Mouse (Mus musculus) liver, embryonic 16.5 days (tissue): ENCODE data around the gene Syde2. TPM values are rescaled to one million over a fixed set of nuclear protein-coding genes. Genes with fewer than 3 reads are reported as not detected.

Experiments
- ATAC-seq: fragments of 200-750 bp; cut with Nextera tagmentation; 2 replicates; pipeline ENCODE4 v1.8.0; 2017; ENCODE audit warnings: low read depth, mild to moderate bottlenecking, moderate number of reproducible peaks, moderate library complexity
- H3K27ac ChIP-seq: fragments of 300-500 bp; sonication (generic); 2 replicates; pipeline ENCODE4 v1.5.1; 2014; ENCODE audit warnings: mild to moderate bottlenecking, low read length
- H3K27me3 ChIP-seq: fragments of 300-500 bp; sonication (generic); 2 replicates; pipeline ENCODE4 v1.6.1; 2014; ENCODE audit warnings: low read depth, low read length, mixed read lengths; ENCODE audit not compliant: control insufficient read depth, insufficient read depth
- H3K36me3 ChIP-seq: fragments of 300-500 bp; sonication (generic); 2 replicates; pipeline ENCODE4 v1.6.1; 2014; ENCODE audit warnings: mild to moderate bottlenecking; ENCODE audit not compliant: control insufficient read depth, insufficient read depth
- H3K4me1 ChIP-seq: fragments of 300-500 bp; sonication (generic); 2 replicates; pipeline ENCODE4 v1.6.1; 2014; ENCODE audit warnings: low read depth, low read length, mixed read lengths; ENCODE audit not compliant: control insufficient read depth
- H3K4me2 ChIP-seq: fragments of 300-500 bp; sonication (generic); 2 replicates; pipeline ENCODE4 v1.6.1; 2014; ENCODE audit warnings: low read depth, low read length, mixed read lengths
- H3K4me3 ChIP-seq: fragments of 300-500 bp; sonication (generic); 2 replicates; pipeline ENCODE4 v1.5.1; 2014; ENCODE audit warnings: low read depth, mild to moderate bottlenecking, low read length
- H3K9ac ChIP-seq: fragments of 300-500 bp; sonication (generic); 2 replicates; pipeline ENCODE4 v1.6.1; 2014; ENCODE audit warnings: low read depth, low read length
- H3K9me3 ChIP-seq: fragments of 300-500 bp; sonication (generic); replicated peaks from 2 replicates; pipeline ENCODE4 v1.6.1; 2016; ENCODE audit warnings: low read length; ENCODE audit not compliant: control insufficient read depth
- WGBS: fragments of 180-500 bp; shearing (Covaris S2); extraction: QIAGEN DNeasy Blood & Tissue Kit; methylation state at CpG from one replicate; pipeline ENCODE4 v1.1.7; 2014; ENCODE audit not compliant: insufficient replicate concordance; 5-methylcytosine and 5-hydroxymethylcytosine counted together
- polyA plus RNA-seq: library from polyadenylated mRNA; unstranded; fragments of >200 nt; fragmentation: Nextera tagmentation; extraction: Ambion mirVana; gene quantifications from 2 replicates; pipeline ENCODE4 v1.2.1, GENCODE M21; 2015

The Syde2 gene
- polyA plus RNA-seq, 1 experiment from 2014 or later = 0.44 TPM

DNA sequence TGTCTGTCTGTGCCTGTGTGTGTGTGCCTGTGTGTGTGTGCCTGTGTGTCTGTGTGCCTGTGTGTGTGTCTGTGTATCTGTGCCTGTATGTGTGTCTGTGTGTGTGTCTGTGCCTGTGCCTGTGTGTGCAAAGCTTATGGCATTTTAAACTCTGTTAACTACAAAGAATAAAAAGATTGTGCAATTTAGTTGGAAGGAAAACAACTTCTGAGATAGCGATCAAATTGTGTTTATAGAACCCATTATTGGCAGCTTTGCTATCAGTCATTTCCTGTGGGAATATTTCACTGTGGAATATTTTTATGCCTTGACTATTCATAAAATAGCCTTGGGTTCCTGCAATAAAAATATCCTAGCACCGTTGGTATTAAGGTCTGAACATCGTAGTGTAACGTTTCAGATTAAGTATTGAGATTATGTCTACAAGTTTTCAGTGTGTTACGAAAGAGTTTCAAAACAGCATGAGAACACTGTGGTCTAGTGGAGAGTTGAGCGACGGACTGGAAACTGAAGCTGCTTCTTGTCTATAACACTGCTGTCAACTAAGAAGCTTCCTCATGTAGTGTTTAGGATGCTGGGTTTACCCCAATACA, 2.2 kb upstream of the Syde2 start:
- Histone ChIP-seq H3K4me2 (no peak overlapping the region), H3K27me3 (peaks cover 30% of the 10 kb centered on the region)

DNA sequence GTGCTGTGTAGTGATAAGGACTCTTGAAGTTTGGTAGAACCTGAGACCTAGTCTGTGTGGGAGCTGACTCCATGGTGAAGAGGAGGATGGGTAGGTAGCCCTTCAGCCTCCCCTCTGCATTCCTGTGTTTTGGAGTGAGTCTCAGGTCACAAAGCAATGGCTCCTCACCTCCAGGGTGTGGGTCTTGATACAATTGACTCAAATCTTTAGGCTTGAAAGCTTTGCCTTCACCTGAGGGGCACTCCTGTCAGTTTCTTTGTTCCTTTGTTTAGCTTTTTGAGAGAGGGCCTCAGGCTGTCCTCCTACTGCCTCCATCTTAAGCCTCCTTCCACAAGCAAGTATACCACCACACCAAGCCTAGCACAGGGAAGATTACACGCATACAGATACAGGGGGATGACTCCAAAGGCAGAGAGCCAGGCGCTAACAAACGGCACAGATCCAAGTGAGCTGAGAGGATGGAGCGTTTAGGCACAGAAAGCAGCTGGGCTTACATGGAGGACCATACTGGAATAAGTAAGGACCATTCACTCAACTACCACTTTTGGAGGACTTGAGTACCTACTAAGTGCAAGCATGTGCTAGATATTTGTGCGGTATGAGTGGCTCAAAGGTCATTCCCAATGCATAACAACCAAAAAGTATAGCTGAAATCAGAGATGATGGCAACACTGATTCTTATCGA, 1.2 kb upstream of the Syde2 start:
- Histone ChIP-seq H3K27ac (no peak overlapping the region), H3K4me3 (no peak overlapping the region), H3K4me2 (no peak overlapping the region), H3K9me3 (no peaks in the 10 kb centered on the region), H3K9ac (no peak overlapping the region), H3K36me3 (no peaks in the 10 kb centered on the region), H3K4me1 (peaks cover 2% of the 10 kb centered on the region; the same call in 1 of the 2 replicates), H3K27me3 (peaks cover 30% of the 10 kb centered on the region)
- no peak for ATAC-seq
- 63% methylated on average over 6 of the region's 6 CpGs for WGBS

More for the DNA sequence above, 2.2 kb upstream of the Syde2 start:
- ATAC-seq = no peak
- WGBS = 49% methylated on average over 7 of the region's 7 CpGs
- Histone ChIP-seq H3K4me1 (peaks cover 2% of the 10 kb centered on the region; the same call in 1 of the 2 replicates), H3K27ac (no peak overlapping the region), H3K9me3 (no peaks in the 10 kb centered on the region), H3K4me3 (no peak overlapping the region), H3K9ac (no peak overlapping the region), H3K36me3 (no peaks in the 10 kb centered on the region)

DNA sequence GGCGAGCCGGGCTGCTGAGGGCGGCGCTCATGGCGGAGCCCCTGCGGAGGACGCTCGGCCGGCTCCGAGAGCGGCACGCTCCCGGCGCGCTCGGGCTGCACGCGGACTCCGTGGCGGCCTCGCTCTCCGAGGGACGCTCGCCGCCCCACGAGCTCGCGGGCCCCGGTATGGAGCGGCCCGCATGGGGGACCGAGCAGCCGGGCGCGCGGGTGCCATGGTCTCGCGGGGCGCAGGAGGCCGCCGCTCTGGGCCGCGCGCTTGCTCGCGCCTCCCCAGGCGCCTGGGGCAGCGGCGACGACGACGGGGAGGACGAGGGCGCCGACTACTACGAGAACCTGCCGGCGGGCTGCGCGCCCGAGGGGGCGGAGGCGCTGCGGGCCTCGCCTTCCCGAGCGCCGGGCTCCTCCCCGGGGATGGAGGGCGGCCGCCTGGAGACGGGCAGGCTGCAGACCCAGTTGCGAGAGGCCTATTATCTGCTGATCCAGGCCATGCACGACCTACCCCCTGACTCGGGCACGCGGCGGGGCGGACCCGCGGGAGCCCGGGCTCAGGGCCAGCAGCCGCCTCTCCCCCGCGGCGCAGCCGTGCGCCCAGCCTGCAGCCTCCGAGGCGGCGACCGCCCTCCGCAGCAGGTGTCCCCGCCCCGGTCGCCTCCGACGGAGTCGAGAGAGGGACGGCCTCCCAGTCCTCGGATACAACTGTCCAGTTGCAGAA, 457 bp downstream of the Syde2 start:
- peak; percentile 86 for ATAC-seq
- H3K4me3 ChIP-seq = peak overlapping the region; percentile 61
- peak overlapping the region; percentile 58 for H3K9ac ChIP-seq
- WGBS = under 1% methylated on average over 89 of the region's 101 CpGs
- peak overlapping the region; percentile 87 for H3K27ac ChIP-seq
- H3K9me3 ChIP-seq = no peaks in the 10 kb centered on the region
- peaks cover 2% of the 10 kb centered on the region; the same call in 1 of the 2 replicates for H3K4me1 ChIP-seq
- no peaks in the 10 kb centered on the region for H3K36me3 ChIP-seq
- H3K4me2 ChIP-seq = peak overlapping the region; percentile 68
- H3K27me3 ChIP-seq = peaks cover 30% of the 10 kb centered on the region

DNA sequence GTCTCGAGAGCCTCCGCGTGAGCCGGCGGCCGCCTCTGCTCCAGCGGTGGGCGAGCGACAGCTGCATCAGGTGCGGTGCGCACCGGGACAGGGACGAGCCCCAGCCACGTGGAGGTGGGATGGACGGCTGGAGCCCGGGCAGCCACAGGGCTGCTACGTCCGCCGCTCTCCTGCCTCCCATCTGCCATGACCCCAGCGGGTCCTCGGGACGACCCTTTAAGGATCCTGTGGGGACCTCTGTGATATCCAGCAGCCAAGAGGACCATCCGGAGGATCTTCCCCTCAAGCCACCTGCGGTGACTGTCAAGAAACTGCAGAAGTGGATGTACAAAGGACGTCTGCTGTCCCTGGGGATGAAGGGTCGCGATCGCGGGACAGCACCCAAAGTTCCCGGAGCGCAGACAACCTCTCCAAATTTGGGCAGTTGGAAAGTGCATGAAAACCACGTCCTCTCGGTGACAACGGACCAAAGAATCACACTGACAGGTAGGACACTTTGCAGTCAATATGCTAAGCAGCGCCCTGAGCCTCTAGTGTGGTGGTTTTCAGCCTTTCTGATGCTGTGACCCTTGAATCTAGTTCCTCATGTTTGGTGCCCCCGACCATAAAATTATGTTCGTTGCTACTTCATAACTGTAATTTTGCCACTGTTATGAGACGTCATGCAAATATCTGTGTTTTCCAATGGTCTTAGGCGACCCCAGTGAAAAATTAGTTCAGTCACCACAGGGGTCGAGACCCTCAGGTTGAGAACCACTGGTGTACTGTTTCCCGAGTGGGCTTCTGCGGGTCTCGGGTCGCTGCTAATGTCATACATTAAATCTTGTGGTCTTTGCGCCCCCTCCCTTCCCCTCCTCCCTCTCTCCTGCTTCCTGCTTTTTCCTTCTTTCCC, 1.3 kb downstream of the Syde2 start:
- peaks cover 30% of the 10 kb centered on the region for H3K27me3 ChIP-seq

DNA sequence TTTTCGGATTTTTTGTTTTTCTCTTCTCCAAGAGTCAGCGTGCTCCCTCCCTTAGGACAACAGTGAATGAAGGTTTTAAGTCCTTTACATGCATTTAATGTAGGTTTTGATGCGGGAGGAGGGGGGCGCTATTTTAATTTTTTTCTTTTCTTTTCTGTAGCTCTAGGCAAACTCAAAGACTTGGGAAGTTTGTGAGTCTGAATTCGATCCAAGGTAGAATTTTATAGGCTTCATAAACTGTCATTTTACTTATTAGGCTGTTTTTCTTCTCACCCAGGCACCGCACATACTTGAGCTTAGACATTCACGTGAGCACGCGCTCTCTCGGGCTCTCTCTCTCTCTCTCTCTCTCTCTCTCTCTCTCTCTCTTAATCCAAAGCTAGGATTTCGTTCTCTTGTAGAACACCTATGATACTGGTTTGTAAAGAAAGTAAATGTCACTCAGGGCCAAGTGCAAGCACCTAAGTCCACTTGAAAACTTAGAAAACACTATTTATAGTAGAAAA, 2.0 kb downstream of the Syde2 start:
- Histone ChIP-seq H3K27me3 (peaks cover 30% of the 10 kb centered on the region), H3K4me3 (peak overlapping the region; percentile 61), H3K9ac (no peak overlapping the region; the same call in 1 of the 2 replicates), H3K4me2 (peak overlapping the region; percentile 68), H3K4me1 (peaks cover 2% of the 10 kb centered on the region; the same call in 1 of the 2 replicates), H3K27ac (no peak overlapping the region), H3K36me3 (no peaks in the 10 kb centered on the region), H3K9me3 (no peaks in the 10 kb centered on the region)
- WGBS = 14% methylated on average over 11 of the region's 11 CpGs
- ATAC-seq = no peak

More for the DNA sequence above, 1.3 kb downstream of the Syde2 start:
- Histone ChIP-seq H3K27ac (peak overlapping the region; percentile 57), H3K4me3 (peak overlapping the region; percentile 61), H3K9ac (peak overlapping the region; percentile 45), H3K36me3 (no peaks in the 10 kb centered on the region), H3K9me3 (no peaks in the 10 kb centered on the region), H3K4me1 (peaks cover 2% of the 10 kb centered on the region; the same call in 1 of the 2 replicates), H3K4me2 (peak overlapping the region; percentile 68)
- no peak for ATAC-seq
- 1% methylated on average over 45 of the region's 45 CpGs for WGBS

DNA sequence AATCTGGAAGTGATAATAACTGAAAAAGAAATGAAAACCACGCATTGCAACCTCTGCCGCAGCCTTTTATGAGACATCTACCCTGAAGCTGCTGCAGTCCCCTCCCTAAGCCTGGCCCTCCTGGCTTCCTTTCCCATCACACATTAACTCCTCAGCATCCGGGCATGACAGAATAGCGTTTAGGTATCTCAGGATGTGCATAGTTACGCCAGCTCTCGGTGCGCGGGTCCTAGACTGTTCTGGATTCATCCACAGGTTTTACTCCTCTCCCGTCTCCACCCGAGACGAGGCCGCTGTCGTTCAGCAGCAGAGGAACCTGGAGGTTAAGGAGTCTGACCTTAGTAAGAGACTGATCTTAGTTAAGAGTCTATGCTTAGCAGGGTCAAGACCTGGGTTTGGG, 3.5 kb downstream of the Syde2 start:
- Histone ChIP-seq H3K9ac (no peak overlapping the region), H3K27ac (no peak overlapping the region), H3K27me3 (peaks cover 30% of the 10 kb centered on the region), H3K4me3 (no peak overlapping the region), H3K4me2 (no peak overlapping the region), H3K4me1 (peaks cover under 1% of the 10 kb centered on the region; the same call in 1 of the 2 replicates), H3K9me3 (no peaks in the 10 kb centered on the region), H3K36me3 (no peaks in the 10 kb centered on the region)
- no peak for ATAC-seq
- WGBS = 75% methylated on average over 13 of the region's 13 CpGs

DNA sequence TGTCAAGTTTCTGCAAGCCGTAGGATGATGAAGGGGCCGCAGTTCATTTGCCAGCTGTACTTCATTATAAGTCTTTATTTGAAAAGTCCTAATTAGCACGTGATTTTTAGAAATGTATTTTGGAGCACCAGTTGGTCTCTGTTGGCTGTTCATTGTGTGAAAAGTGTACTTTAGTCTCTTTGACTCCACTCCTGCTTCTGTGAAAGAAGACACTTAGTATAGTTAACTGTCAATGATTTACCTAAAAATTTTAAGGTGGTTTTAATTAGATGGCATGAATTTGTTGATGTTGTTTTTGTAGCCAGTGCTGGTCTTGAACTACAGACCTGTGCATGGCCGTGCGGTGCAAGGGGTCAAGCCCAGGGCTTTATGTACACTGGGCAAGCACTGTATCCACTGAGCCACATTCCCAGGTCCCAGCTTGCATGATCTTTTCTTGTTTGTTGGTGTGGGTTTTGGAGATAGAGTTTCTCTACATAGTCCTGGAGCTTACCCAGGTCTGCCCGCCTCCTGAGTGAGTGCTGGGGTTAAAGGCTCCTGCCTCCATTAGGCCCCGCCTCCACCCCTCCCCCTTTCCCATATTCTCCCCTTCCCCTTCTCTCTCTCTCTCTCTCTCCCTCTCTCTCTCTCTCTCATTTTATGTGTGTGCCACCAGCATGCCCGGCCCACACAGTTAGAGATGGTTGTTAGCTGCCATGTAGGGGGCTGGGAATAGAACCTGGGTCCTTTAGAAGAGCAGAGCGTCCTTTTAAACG, 4.5 kb downstream of the Syde2 start:
- Histone ChIP-seq H3K36me3 (no peaks in the 10 kb centered on the region), H3K4me2 (no peak overlapping the region), H3K9me3 (no peaks in the 10 kb centered on the region), H3K4me1 (no peaks in the 10 kb centered on the region; the same call in 1 of the 2 replicates), H3K4me3 (no peak overlapping the region), H3K27ac (no peak overlapping the region), H3K27me3 (peaks cover 22% of the 10 kb centered on the region), H3K9ac (no peak overlapping the region)
- ATAC-seq = no peak
- WGBS = 67% methylated on average over 10 of the region's 10 CpGs

DNA sequence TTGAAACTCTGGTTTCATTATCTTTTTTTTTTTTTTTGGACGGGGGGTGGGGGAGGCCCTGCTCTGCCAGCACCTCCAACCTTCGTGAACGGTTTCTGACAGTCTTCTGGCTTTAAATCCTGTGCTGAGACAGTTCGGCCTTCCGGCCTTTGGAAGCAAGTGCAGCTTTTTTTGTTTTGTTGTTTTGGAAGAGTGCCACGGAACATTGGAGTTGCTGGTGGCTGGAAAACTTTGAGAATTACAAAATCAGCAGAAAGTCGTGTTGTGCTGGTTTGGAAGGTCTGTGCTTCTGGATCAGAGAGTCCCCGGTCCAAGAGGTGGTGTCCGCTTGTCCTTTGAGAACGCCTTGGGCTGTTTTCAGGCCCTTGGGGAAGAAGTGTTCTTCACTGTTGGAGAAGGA, 5.1 kb downstream of the Syde2 start:
- Histone ChIP-seq H3K4me3 (no peak overlapping the region), H3K27me3 (peaks cover 16% of the 10 kb centered on the region), H3K27ac (no peak overlapping the region), H3K4me1 (no peaks in the 10 kb centered on the region; the same call in 1 of the 2 replicates), H3K36me3 (no peaks in the 10 kb centered on the region), H3K4me2 (no peak overlapping the region), H3K9ac (no peak overlapping the region), H3K9me3 (no peaks in the 10 kb centered on the region)
- 66% methylated on average over 10 of the region's 10 CpGs for WGBS
- no peak for ATAC-seq
